Comparison of ENCODE assay signal across 48 mouse cellular contexts in genomic region chr14:95833866-95834265, GRCm38 (mm10). TPM values are rescaled to one million over a fixed set of nuclear protein-coding genes. Genes with fewer than 3 reads are reported as not detected.
"Had no signal": no experiment of that assay in that cellular context is flagged by ENCODE, and none has a peak within 500 bp of the region (broad histone marks: within the 10 kb centered on the region; RNA-seq: fewer than 3 reads in every experiment).

No protein-coding gene starts in this region.

- DNase-seq: heart, postnatal 10 days; heart, postnatal 14 days; heart, postnatal 36 days; heart, postnatal 4 days; kidney, adult 11 months; kidney, adult 18-20 months; kidney, adult 2 months; kidney, adult 8-10 months; kidney, adult 9 months; kidney, postnatal 10 days; kidney, postnatal 14 days; kidney, postnatal 25 days; kidney, postnatal 36 days; kidney, postnatal 4 days; layer of hippocampus, adult 9-11 months; layer of hippocampus, postnatal 36 days had no signal

- H3K9ac ChIP-seq: heart, embryonic 15.5 days; hindbrain, embryonic 12.5 days; hindbrain, embryonic 13.5 days; hindbrain, embryonic 14.5 days; hindbrain, embryonic 15.5 days; intestine, embryonic 15.5 days; kidney, embryonic 15.5 days had no signal

- H3K4me3 ChIP-seq: heart, embryonic 15.5 days; hindbrain, embryonic 10.5 days; hindbrain, embryonic 12.5 days; hindbrain, embryonic 13.5 days; hindbrain, embryonic 15.5 days; intestine, embryonic 15.5 days; kidney, embryonic 15.5 days; layer of hippocampus, adult 2 months; left cerebral cortex, adult 2 months had no signal

- H3K27ac ChIP-seq: heart, embryonic 15.5 days; hindbrain, embryonic 10.5 days; hindbrain, embryonic 12.5 days; hindbrain, embryonic 13.5 days; hindbrain, embryonic 14.5 days; hindbrain, embryonic 15.5 days; hindbrain, postnatal 0 days; intestine, embryonic 15.5 days; kidney, embryonic 15.5 days; kidney, postnatal 0 days; layer of hippocampus, adult 2 months; left cerebral cortex, adult 2 months had no signal

- H3K27me3 ChIP-seq: heart, embryonic 15.5 days; hindbrain, embryonic 12.5 days; hindbrain, embryonic 13.5 days; hindbrain, embryonic 15.5 days; intestine, embryonic 15.5 days; kidney, embryonic 15.5 days had no signal

- H3K9me3 ChIP-seq: heart, embryonic 15.5 days; hindbrain, embryonic 10.5 days; hindbrain, embryonic 12.5 days; hindbrain, embryonic 13.5 days; hindbrain, embryonic 15.5 days; intestine, embryonic 15.5 days; kidney, embryonic 15.5 days had no signal

- H3K4me1 ChIP-seq: heart, embryonic 15.5 days; hindbrain, embryonic 10.5 days; hindbrain, embryonic 12.5 days; hindbrain, embryonic 13.5 days; hindbrain, embryonic 15.5 days; intestine, embryonic 15.5 days; kidney, embryonic 15.5 days had no signal

- H3K36me3 ChIP-seq: heart, embryonic 15.5 days; hindbrain, embryonic 10.5 days; hindbrain, embryonic 12.5 days; hindbrain, embryonic 13.5 days; hindbrain, embryonic 15.5 days; intestine, embryonic 15.5 days; kidney, embryonic 15.5 days had no signal

RNA-seq across cellular contexts. Expression of gene 4921530L21Rik, which starts 47.2 kb away (rescaled TPM):
- total RNA-seq: heart, postnatal 10 days; heart, postnatal 14 days; heart, postnatal 25 days; heart, postnatal 36 days; heart, postnatal 4 days; hematopoietic stem cell, adult 5-6 weeks; hindbrain, postnatal 0 days; layer of hippocampus, adult 18-20 months; layer of hippocampus, adult 2 months; layer of hippocampus, adult 8-10 months; layer of hippocampus, postnatal 25 days; layer of hippocampus, postnatal 36 days; left cerebral cortex, adult 18-20 months; left cerebral cortex, adult 8-10 months; left cerebral cortex, postnatal 10 days had no signal
- polyA plus RNA-seq: heart, embryonic 14.5 days; heart, embryonic 15.5 days; heart, embryonic 16.5 days; heart, postnatal 0 days; hindbrain, embryonic 10.5 days; hindbrain, embryonic 11.5 days; hindbrain, embryonic 12.5 days; hindbrain, embryonic 13.5 days; hindbrain, embryonic 14.5 days; hindbrain, embryonic 15.5 days; hindbrain, embryonic 16.5 days; inflammation-experienced regulatory T-cells, adult 6 months; intestine, embryonic 14.5 days; intestine, embryonic 15.5 days; intestine, embryonic 16.5 days; intestine, postnatal 0 days; kidney, adult 2 months; kidney, embryonic 14.5 days; kidney, embryonic 15.5 days; kidney, embryonic 16.5 days; kidney, postnatal 0 days; large intestine, adult 2 months had no signal
